Mouse (Mus musculus) gastrocnemius, postnatal 4 days (tissue): ENCODE data around the gene Sult6b2. TPM values are rescaled to one million over a fixed set of nuclear protein-coding genes. Genes with fewer than 3 reads are reported as not detected.

Experiments used
- DNase-seq, 2 experiments: peaks; one replicate each; pipeline ENCODE4 v3.0.0; 2021 to 2022; ENCODE audit warnings: low spot score in 2 of 2, mixed read lengths in 2 of 2
- total RNA-seq, 2 experiments: library from RNA; stranded (reverse); gene quantifications; 2 replicates each; pipeline ENCODE4 v1.2.3; 2021

Sult6b2 gene
- total RNA-seq, 2 experiments from 2014 or later, result not detected

GRCm38 (mm10) chr6:142812969-142813368 is 8.7 kb upstream of the Sult6b2 start:
- DNase-seq, result no peak

- no peak for DNase-seq
Measured at GRCm38 (mm10) chr6:142810239-142810638, 5.9 kb upstream of the Sult6b2 start.

- DNase-seq, result no peak
Measured at GRCm38 (mm10) chr6:142809373-142810098, 5.2 kb upstream of the Sult6b2 start.

DNA sequence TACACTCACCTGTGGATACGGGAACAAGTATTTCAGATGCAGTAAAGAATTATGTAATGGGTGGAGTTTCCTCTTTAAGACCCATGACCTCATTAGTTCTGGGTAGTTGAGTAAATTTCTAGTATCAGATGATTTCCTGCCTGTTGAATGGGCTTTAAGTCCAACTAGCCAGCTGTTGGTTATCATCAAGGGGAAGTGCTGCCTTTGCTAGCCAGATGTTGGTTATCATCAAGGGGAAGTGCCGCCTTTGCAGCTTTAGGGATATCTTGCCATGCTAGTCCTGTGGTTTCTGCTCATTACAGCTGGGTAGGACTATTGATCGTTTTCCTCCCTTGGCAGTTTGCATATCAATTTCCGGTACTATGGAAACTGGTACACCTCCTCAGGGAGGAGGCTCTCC is 2.0 kb upstream of the Sult6b2 start:
- no peak for DNase-seq

DNA sequence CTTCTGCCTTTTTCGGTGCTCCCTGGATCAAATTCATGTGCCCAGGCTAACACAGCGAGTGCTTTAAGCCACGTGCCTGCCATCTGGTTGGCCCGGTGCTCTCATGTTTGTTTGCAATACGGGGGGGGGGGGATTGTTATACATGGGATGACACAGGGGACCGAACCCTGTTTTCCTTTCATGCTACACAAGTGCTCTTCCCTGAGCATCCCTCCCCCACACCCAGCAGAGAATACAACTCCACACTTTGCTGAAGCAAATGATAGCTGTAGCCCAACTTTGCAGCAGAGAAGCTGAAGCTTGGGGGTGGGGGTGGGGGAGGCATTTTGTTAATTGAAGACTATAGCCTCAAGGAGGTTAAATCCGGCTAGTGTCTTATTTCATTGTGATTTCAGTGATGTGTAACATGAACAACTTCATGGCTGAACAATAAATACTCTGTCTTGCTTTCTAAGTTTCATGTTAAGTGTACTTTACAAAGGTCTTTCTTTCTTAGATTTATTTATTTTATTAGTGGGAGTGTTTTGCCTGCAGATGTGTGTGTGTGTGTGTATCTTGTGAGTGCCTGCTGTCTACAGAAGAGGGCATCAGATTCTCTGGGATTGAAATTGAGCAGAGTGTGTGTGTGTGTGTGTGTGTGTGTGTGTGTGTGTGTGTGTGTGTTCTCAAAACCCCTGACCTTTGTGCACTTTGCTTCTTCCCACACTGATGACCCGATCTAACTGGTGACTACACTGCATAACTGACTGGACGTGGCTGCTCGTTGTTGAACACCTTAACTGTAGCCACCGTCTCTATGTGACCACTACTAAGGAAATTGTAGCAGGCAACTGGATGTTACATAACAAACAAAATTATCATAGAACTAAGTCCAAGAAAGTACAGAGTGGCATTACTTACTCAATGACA is 1.4 kb downstream of the Sult6b2 start:
- DNase-seq, result no peak

DNA sequence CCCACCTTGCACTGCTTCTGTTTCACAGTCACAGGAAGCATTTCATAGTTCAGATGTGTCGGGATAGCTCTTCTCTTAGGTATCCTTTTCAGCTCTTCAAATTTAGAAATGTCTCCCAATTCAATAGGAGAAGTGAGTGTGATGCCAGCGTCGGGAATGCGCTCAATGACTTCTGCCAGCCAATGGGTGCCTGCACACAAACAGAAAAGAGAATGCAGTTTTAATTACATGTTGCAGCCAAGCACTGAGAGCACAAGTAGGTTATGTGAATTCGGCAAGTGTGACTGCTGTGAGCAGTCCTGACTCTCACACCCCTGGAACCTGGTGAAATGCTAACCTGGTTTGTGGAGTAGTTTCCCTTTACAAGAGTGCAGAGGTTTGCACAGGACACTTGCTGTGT is 2.6 kb downstream of the Sult6b2 start:
- no peak for DNase-seq

GRCm38 (mm10) chr6:142799704-142800374 is 4.5 kb downstream of the Sult6b2 start:
- DNase-seq, result no peak

- DNase-seq, result no peak
Measured at GRCm38 (mm10) chr6:142798837-142799236, 5.5 kb downstream of the Sult6b2 start.

DNA sequence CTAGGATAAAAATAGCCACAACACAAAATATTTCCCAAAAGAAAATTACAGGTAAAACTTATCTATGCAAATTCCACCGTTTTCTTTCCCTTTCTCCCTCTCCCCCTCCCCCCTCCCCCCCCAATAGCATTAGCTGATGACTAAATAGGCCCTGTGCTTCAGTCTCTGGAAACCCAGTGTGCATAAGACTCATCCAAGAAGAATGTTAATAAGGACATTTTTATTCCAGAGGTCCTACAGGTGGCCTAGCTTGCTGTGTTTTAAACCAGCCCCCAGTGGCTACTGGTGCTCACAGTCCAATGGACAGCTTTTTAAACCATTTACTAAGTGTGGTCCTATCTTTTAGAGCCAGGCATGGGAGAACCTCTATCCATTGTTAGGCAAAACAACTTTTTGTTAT is 6.3 kb downstream of the Sult6b2 start:
- no peak for DNase-seq

DNA sequence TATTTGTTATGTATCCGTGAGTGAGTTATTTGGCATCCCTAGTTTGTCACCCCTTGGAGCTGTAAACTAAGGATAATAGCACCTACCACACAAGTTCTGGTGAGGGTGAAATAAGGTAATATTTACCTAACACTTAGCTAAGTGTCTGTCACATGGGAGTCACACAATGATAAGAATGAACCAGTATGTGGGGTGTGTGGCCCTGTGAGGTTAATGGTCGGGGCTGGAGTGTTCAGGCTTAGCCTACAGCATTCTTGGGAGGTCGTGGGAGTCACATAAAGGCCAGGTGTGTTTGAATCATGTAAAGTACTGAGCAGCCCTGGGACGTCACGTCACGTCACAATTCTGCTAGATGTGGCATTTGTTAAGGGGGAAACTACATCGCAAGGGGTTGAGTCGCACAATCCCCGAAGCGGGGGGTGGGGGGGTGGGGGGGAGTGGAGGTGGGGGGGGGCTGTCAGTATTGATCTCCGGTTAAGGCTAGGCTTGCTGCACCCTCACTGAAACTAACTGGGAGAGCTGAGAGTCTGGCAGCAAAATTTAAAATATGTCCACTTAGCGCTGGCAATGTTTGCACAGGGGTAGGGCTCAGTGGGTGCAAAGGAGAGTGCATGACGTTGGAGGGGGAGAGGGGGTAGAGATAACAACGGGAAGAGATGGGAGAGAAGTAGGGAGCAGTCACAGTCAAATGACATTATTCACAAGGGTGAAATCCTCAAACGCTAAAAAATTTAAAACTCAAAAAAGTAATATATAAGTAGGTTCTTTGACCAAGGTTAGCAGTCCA is 8.5 kb downstream of the Sult6b2 start:
- DNase-seq, result no peak

DNA sequence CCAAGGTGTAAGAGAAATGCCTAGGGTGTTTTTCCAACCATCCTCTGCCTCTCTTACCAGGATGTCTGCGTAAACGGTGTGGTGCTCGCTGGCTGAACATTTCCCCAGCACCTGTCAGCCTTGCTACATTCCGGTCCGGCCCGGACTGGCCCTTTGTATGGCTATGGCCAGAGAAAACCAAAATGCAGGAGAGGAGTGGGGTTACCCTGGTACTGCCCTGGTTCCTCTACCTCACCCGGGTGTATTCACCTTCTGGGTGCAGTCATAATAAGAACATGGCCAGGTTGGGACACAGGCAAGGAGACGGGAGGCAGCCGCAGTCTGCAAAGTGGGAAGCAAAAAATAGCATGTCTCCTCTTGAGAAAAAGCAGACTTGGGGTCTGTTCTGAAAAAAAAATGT is 9.2 kb downstream of the Sult6b2 start:
- no peak for DNase-seq

DNA sequence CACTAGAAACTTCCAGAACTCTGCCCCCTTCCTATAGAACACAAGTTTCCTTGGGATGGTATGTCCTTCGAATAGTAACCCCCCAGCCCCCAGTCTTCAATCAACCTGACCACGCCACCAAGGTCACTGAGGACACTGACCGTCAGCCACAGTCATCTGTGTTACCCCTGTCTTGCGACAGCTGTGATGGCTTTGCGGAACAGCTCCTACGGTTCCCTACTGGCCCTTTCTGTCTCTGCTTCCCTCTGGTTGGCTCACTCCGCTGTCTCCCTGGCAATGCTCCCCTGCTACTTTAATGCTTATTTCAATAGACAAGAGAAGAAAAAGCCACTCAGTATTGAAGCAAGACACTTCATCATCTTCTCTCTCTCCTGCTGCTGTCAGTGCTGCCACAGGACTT is 10.8 kb downstream of the Sult6b2 start:
- DNase-seq, result peak in 1 of 2 experiments; percentile 18

DNA sequence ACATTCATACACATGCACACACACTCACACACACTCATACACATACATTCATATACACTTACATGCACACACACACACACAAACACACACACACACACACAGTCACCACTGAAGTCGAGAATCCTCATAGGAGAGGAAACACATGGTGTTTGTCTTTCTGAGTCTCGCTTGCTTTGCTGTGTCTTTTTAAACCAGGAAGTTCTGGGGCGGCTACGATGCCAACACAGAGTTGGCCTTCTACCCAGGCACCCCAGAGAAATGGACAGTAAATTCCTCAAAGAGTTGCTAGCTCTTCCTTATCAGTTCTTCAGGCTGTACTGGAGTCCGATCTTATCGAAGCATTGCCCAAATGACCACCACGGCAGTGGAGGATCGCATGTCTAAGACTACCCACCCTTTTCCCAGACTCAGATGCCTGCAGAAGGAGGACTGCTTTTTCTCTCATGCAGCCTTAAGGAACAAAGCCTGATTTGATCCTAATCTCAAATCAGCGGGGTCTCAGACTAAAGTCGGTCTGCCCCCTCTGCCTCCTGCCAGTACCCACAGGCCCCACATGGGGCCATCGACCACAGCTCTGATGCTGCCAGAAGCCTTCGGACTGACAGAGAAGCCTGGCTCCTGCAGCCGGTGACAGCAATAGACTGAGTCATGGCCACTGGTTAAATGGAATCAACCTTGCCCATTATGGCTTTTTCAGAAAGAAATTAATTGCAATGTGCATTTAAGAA is 11.9 kb downstream of the Sult6b2 start:
- DNase-seq, result no peak

GRCm38 (mm10) chr6:142789736-142790135 is 14.6 kb downstream of the Sult6b2 start:
- DNase-seq, result no peak

DNA sequence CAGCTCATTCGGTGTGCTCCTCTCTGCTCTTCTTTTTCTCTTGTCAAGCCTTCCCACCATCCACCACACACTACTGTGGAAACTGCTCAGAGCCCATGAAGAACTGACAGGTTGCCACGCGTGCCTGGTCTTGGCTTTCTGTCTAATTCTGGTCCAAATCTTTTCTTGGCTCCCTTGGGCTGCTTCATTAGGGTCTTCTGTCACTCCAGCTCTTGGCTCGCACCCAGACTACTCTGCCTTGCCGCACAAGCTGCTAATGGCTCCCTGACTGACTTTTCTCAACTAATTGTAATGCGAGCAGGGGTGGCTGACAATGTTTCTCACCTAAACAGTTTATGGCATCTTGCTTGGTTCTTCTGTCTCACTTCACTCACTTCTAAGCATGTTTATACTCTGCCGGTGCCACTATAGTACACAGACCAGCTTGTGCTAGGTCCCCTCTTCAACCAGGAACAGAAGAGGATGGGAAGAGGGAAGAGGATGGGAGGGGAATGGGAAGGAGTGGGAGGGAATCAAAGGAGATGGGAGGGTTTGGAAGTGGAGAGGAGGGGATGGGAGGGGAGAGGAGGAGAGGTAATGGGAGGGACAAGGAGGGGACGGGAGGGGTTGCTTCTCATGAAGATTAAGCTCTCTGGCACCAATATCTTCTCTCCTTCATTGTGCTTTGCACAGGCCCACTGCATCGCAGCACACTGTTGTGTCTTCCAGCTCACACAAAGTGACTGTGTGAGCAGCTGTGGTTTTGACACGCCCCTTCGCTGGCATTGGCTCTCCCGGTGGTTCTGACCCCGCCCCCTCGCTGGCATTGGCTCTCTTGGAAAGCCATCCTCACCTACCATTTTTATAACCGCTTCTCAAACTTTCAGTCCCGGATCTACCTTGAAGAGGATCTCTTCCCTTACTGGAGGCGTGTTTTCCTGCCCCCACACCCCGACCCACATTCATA is 16.0 kb downstream of the Sult6b2 start:
- DNase-seq, result no peak

DNA sequence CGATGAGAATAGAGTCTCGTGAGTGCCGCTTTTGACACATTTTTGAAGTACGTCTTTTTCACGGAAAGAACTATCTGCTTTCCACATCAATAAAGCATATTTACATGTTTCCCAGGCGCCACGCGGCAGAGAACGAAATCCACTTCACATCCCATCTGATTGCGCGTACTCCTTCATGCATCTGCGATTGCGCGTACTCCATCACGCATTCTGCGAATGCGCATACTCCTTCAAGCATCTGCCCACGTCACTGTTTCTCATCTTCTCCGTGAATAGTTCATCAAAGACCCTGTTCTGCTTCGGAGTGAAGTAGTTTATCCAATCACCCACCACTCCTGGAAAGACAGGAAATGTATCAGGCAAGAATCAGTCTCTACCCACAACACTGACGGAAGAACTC is 18.2 kb downstream of the Sult6b2 start:
- no peak for DNase-seq

GRCm38 (mm10) chr6:142785343-142785742 is 19.0 kb downstream of the Sult6b2 start:
- peak in 1 of 2 experiments; percentile 30 for DNase-seq

DNA sequence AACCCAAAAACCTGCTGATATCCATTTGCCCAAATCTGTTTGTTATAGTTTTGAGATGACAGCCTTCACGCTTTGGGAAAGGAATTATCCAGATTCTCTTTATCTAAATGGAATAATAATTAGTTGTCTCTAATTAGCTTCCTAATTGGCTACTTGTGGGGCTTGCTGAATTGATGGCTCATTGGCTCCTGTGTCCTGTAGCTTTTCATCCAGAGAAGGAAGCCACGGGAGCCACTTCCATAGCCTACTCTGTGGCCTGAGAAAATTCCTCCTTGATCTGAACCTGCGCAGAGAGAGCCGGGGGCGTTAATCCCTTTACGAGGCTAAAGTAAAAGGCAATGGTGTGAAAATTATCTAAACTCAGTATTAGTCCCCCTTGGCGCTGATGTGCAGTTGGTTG is 23.0 kb downstream of the Sult6b2 start:
- no peak for DNase-seq

DNA sequence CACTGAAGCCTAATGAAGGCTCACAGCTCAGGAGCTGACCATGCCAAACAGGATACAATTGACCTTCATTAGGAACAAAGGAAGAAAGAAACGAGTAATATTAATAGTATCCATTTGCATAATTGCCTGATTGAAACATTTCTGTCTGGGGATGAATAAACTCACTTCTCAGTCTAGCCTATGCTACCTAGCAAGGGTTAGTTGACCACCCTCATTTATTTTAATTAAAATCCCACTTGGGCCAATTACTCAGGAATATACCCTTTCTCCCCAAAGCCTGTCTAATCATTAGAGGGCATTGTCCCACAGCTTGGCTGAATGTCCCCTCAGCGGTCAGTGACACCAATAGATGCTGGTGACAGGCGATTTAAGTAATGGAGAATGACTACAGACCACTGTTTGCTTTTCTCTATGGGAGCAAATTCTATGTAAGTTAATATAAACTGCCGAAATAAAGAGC is 23.7 kb downstream of the Sult6b2 start:
- no peak for DNase-seq
